Mouse (Mus musculus): ENCODE results near the gene Prdm16. TPM values are rescaled to one million over a fixed set of nuclear protein-coding genes. Genes with fewer than 3 reads are reported as not detected.
A peak's percentile ranks its signal among the peaks of the same experiment; 100 is the strongest.

Gene Prdm16
- polyA plus RNA-seq, 1 experiment from 2014 or later: 18.1 TPM

DNA sequence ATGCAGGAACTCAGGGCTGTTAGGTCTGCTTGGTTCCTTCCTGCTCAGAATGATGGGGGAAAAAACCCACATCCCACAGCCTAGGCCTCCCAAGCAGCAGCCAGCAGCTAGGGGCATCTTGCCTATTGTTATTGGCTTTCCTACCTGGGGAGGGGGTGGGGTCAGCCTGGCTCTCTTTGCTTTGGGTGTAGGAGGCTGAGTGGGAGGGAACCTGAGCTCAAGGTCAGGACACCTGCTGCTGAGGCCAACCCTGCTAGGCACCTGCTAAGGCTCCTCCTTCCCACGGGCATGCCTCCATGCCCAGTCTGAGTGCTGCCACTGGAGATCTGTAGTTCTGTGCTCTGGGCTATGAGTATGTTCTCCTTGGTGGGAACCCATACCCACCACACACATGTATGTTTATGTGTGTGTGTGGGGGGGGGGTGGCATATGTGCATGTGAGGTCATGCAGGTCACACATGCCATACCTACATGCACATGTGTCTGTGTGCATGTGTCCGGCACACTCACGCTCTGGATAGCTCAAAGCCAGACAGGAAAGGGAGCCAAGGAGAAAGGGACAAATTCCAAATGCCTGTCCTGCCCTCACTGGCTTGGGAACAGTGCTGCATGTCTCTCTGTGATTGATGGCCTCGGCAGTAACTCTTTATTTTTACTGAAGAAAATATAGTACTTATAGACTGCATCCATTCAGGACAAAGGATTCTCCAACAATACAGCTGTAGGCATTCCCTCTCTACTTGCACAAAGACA, 139.1 kb downstream of the Prdm16 start:
- H3K4me1 ChIP-seq (ENCODE audit: control insufficient read depth in 2 of 2, insufficient read depth in 2 of 2, low read length in 2 of 2): peaks cover 62 to 91% of the 10 kb centered on the region in 2 experiments
- no peak for ATAC-seq (ENCODE audit: insufficient number of reproducible peaks, insufficient read depth, low FRiP score, low read depth)
- 47% methylated on average over 4 of the region's 4 CpGs for WGBS
- peak overlapping the region; percentile 44 for H3K9ac ChIP-seq (ENCODE audit: low read length)
- H3K27me3 ChIP-seq (ENCODE audit: control insufficient read depth, insufficient read depth, low read length): no peaks in the 10 kb centered on the region
- no peak overlapping the region for H3K4me3 ChIP-seq (ENCODE audit: control insufficient read depth in 1 of 2, insufficient read depth in 1 of 2, low read depth in 1 of 2, low read length in 2 of 2)
- H3K9me3 ChIP-seq (ENCODE audit: control insufficient read depth, low read length): no peaks in the 10 kb centered on the region
- peak overlapping the region; percentile 85 to 88 for H3K27ac ChIP-seq (replicated peaks in 1 of 2; ENCODE audit: control insufficient read depth in 1 of 2, insufficient read depth in 1 of 2, low read depth in 2 of 2, low read length in 2 of 2)
- H3K4me2 ChIP-seq (ENCODE audit: low read length): no peak overlapping the region
- no peaks in the 10 kb centered on the region for H3K36me3 ChIP-seq (ENCODE audit: control insufficient read depth, insufficient read depth, low read length)

DNA sequence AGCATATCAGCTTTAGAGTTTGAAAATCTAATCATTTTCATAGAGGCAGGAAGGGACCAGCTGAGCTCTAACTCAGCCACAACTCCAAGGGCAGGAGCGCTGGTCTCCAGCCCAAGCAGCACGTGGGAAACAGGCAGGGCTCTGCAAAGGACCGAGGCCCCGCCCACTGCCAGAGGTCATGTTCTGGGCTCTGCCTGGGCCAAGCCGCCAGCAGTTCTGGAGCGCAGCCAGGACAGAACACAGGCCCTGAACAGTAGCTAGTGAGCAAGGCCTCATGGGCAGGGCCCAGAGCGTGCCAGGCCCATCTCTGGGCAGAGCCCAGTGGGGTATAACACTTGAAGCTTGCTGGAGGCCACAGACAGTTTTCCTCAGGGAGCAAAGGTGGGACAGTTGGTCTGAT, 139.7 kb downstream of the Prdm16 start:
- H3K36me3 ChIP-seq (ENCODE audit: control insufficient read depth, insufficient read depth, low read length): no peaks in the 10 kb centered on the region
- H3K27me3 ChIP-seq (ENCODE audit: control insufficient read depth, insufficient read depth, low read length): no peaks in the 10 kb centered on the region
- H3K27ac ChIP-seq (replicated peaks in 1 of 2; ENCODE audit: control insufficient read depth in 1 of 2, insufficient read depth in 1 of 2, low read depth in 2 of 2, low read length in 2 of 2): peak overlapping the region; percentile 85 to 88
- H3K9ac ChIP-seq (ENCODE audit: low read length): peak overlapping the region; percentile 45
- no peak overlapping the region for H3K4me2 ChIP-seq (ENCODE audit: low read length)
- no peaks in the 10 kb centered on the region for H3K9me3 ChIP-seq (ENCODE audit: control insufficient read depth, low read length)
- no peak overlapping the region for H3K4me3 ChIP-seq (ENCODE audit: control insufficient read depth in 1 of 2, insufficient read depth in 1 of 2, low read depth in 1 of 2, low read length in 2 of 2)
- peak; percentile 88 for ATAC-seq (ENCODE audit: insufficient number of reproducible peaks, insufficient read depth, low FRiP score, low read depth)
- H3K4me1 ChIP-seq (ENCODE audit: control insufficient read depth in 2 of 2, insufficient read depth in 2 of 2, low read length in 2 of 2): peaks cover 62 to 90% of the 10 kb centered on the region in 2 experiments
- WGBS: 4% methylated on average over 7 of the region's 7 CpGs

DNA sequence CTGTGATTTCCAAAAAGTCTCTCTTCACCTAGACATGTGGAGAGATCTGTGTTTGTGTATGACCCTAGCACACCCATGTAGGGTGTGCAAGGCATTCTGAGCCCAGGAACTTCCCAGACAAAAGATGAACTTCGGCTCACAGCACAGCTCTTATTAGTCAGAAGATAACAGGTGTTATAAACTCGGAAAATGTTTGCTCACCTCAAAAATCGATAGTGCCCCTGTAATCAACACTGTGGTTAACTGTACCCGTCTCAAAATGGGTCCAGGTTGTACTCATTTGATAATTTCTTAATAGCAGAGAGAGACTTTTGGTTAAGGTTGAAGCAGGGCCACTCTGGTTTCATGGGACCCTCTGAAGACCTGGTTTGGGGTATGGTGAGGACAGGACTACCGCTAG, 140.2 kb downstream of the Prdm16 start:
- Histone ChIP-seq H3K9me3 (ENCODE audit: control insufficient read depth, low read length) (no peaks in the 10 kb centered on the region), H3K36me3 (ENCODE audit: control insufficient read depth, insufficient read depth, low read length) (no peaks in the 10 kb centered on the region), H3K4me3 (ENCODE audit: control insufficient read depth in 1 of 2, insufficient read depth in 1 of 2, low read depth in 1 of 2, low read length in 2 of 2) (no peak overlapping the region), H3K9ac (ENCODE audit: low read length) (peak overlapping the region; percentile 45; the same call in 1 of the 2 replicates), H3K27ac (replicated peaks in 1 of 2; ENCODE audit: control insufficient read depth in 1 of 2, insufficient read depth in 1 of 2, low read depth in 2 of 2, low read length in 2 of 2) (peak overlapping the region; percentile 55 to 85; a peak in 3 of 4 replicates), H3K4me1 (ENCODE audit: control insufficient read depth in 2 of 2, insufficient read depth in 2 of 2, low read length in 2 of 2) (peaks cover 58 to 89% of the 10 kb centered on the region in 2 experiments), H3K27me3 (ENCODE audit: control insufficient read depth, insufficient read depth, low read length) (no peaks in the 10 kb centered on the region), H3K4me2 (ENCODE audit: low read length) (no peak overlapping the region)
- no peak for ATAC-seq (ENCODE audit: insufficient number of reproducible peaks, insufficient read depth, low FRiP score, low read depth)
- WGBS: 73% methylated on average over 5 of the region's 5 CpGs

DNA sequence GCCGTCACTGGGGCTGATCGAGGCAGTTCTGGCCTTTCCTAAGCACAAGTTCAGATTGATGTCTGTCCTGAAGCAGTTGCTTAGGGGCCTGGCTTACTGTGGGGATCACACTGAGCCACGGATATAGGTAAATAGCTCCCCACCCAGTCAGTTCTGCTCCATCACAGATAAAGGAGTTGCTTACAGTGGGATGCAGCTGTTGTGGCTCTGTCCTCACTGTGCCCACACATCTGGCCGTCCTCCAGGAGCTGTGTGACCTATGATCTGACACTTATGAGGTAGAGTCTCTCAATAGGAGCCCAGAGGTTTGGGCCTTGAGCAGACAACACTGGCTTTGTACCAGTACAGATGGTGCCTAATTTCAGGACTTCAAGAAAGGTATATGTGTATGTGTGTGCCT, 142.7 kb downstream of the Prdm16 start:
- peaks cover 53 to 89% of the 10 kb centered on the region in 2 experiments for H3K4me1 ChIP-seq (ENCODE audit: control insufficient read depth in 2 of 2, insufficient read depth in 2 of 2, low read length in 2 of 2)
- ATAC-seq (ENCODE audit: insufficient number of reproducible peaks, insufficient read depth, low FRiP score, low read depth): no peak
- H3K27me3 ChIP-seq (ENCODE audit: control insufficient read depth, insufficient read depth, low read length): no peaks in the 10 kb centered on the region
- H3K4me2 ChIP-seq (ENCODE audit: low read length): no peak overlapping the region
- WGBS: 56% methylated on average over 4 of the region's 4 CpGs
- no peaks in the 10 kb centered on the region for H3K9me3 ChIP-seq (ENCODE audit: control insufficient read depth, low read length)
- H3K9ac ChIP-seq (ENCODE audit: low read length): no peak overlapping the region
- H3K27ac ChIP-seq (replicated peaks in 1 of 2; ENCODE audit: control insufficient read depth in 1 of 2, insufficient read depth in 1 of 2, low read depth in 2 of 2, low read length in 2 of 2): no peak overlapping the region
- H3K36me3 ChIP-seq (ENCODE audit: control insufficient read depth, insufficient read depth, low read length): no peaks in the 10 kb centered on the region
- H3K4me3 ChIP-seq (ENCODE audit: control insufficient read depth in 1 of 2, insufficient read depth in 1 of 2, low read depth in 1 of 2, low read length in 2 of 2): no peak overlapping the region

DNA sequence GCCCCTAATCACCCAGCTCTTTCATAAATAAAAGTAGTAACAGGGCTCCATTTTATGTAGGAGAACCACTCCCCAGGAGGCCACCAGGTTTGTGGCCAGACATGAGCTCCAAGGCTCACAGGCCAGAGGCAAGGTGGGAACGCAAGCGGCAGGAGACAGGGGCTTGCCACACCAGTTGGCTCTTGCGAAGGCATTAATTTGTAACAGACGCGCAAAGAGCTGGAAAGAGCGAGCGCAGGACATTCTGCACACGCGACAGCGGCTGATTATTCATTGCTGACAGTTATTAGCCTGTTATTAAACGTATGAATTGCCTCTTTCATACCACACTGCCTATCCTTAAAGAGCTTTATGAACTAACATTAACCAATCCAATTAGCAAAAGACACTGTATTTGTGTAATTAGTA, 144.0 kb downstream of the Prdm16 start:
- Histone ChIP-seq H3K9ac (ENCODE audit: low read length) (no peak overlapping the region), H3K4me1 (ENCODE audit: control insufficient read depth in 2 of 2, insufficient read depth in 2 of 2, low read length in 2 of 2) (peaks cover 54 to 89% of the 10 kb centered on the region in 2 experiments), H3K27ac (replicated peaks in 1 of 2; ENCODE audit: control insufficient read depth in 1 of 2, insufficient read depth in 1 of 2, low read depth in 2 of 2, low read length in 2 of 2) (peak overlapping the region in 1 of 2 experiments; percentile 2; a peak in 1 of 4 replicates), H3K27me3 (ENCODE audit: control insufficient read depth, insufficient read depth, low read length) (no peaks in the 10 kb centered on the region), H3K4me2 (ENCODE audit: low read length) (no peak overlapping the region), H3K9me3 (ENCODE audit: control insufficient read depth, low read length) (no peaks in the 10 kb centered on the region), H3K4me3 (ENCODE audit: control insufficient read depth in 1 of 2, insufficient read depth in 1 of 2, low read depth in 1 of 2, low read length in 2 of 2) (no peak overlapping the region), H3K36me3 (ENCODE audit: control insufficient read depth, insufficient read depth, low read length) (no peaks in the 10 kb centered on the region)
- no peak for ATAC-seq (ENCODE audit: insufficient number of reproducible peaks, insufficient read depth, low FRiP score, low read depth)
- WGBS: 83% methylated on average over 11 of the region's 11 CpGs

DNA sequence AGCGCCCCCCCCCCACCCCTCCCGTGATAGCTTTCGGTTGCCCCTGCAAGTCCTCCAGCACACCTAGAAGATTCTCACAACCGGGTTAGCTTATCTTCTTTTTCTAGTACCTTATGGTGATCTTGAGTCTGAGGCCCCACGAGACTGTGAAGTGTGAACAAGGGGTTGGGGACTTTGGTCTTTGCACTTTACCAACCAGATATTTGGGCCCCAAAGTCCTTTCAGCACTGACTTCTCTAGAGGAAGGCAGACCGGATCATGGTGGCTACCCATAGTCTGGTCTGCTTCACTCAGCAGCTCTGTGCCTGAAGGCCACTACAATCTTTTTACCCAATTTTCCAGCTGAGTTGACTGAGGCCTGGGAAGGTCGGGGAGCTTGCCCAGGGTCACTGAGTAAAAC, 144.4 kb downstream of the Prdm16 start:
- Histone ChIP-seq H3K4me3 (ENCODE audit: control insufficient read depth in 1 of 2, insufficient read depth in 1 of 2, low read depth in 1 of 2, low read length in 2 of 2) (no peak overlapping the region), H3K4me1 (ENCODE audit: control insufficient read depth in 2 of 2, insufficient read depth in 2 of 2, low read length in 2 of 2) (peaks cover 52 to 87% of the 10 kb centered on the region in 2 experiments), H3K36me3 (ENCODE audit: control insufficient read depth, insufficient read depth, low read length) (no peaks in the 10 kb centered on the region), H3K4me2 (ENCODE audit: low read length) (no peak overlapping the region), H3K27me3 (ENCODE audit: control insufficient read depth, insufficient read depth, low read length) (no peaks in the 10 kb centered on the region), H3K9me3 (ENCODE audit: control insufficient read depth, low read length) (no peaks in the 10 kb centered on the region), H3K9ac (ENCODE audit: low read length) (no peak overlapping the region), H3K27ac (replicated peaks in 1 of 2; ENCODE audit: control insufficient read depth in 1 of 2, insufficient read depth in 1 of 2, low read depth in 2 of 2, low read length in 2 of 2) (peak overlapping the region in 1 of 2 experiments; percentile 2; a peak in 1 of 4 replicates)
- ATAC-seq (ENCODE audit: insufficient number of reproducible peaks, insufficient read depth, low FRiP score, low read depth): no peak
- 30% methylated on average over 7 of the region's 7 CpGs for WGBS

DNA sequence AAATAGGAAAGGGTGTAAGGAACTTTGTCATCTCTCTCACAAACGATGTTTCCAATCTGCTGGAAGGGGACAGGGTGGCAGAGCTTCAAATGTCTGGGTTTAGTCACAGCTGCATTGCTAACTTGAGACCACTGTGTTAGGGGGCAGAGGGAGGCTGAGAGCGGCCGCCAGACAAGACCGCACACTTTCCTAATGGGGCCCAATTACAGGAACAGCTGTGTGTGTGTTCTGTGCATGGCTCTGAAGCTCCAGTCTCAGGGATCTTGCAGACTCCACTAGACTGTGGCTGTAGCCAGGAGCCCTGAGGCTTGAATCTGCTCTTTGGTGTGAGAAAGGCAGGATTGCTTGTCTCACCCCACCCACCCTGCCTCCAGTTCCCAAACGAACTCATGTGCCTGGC, 148.6 kb downstream of the Prdm16 start:
- no peak for ATAC-seq (ENCODE audit: insufficient number of reproducible peaks, insufficient read depth, low FRiP score, low read depth)
- peak overlapping the region; percentile 45 to 51 for H3K27ac ChIP-seq (replicated peaks in 1 of 2; ENCODE audit: control insufficient read depth in 1 of 2, insufficient read depth in 1 of 2, low read depth in 2 of 2, low read length in 2 of 2)
- H3K4me3 ChIP-seq (ENCODE audit: control insufficient read depth in 1 of 2, insufficient read depth in 1 of 2, low read depth in 1 of 2, low read length in 2 of 2): no peak overlapping the region
- no peaks in the 10 kb centered on the region for H3K9me3 ChIP-seq (ENCODE audit: control insufficient read depth, low read length)
- no peaks in the 10 kb centered on the region for H3K36me3 ChIP-seq (ENCODE audit: control insufficient read depth, insufficient read depth, low read length)
- whole genome bisulfite sequencing: 21% methylated on average over 5 of the region's 5 CpGs
- peaks cover 42 to 65% of the 10 kb centered on the region in 2 experiments for H3K4me1 ChIP-seq (ENCODE audit: control insufficient read depth in 2 of 2, insufficient read depth in 2 of 2, low read length in 2 of 2)
- H3K27me3 ChIP-seq (ENCODE audit: control insufficient read depth, insufficient read depth, low read length): no peaks in the 10 kb centered on the region
- peak overlapping the region; percentile 22; the same call in 1 of the 2 replicates for H3K9ac ChIP-seq (ENCODE audit: low read length)
- H3K4me2 ChIP-seq (ENCODE audit: low read length): no peak overlapping the region

Measured in heart, embryonic 14.5 days (tissue).